Mouse (Mus musculus) intestine, embryonic 16.5 days (tissue): ENCODE results near the gene Lrrc17. TPM values are rescaled to one million over a fixed set of nuclear protein-coding genes. Genes with fewer than 3 reads are reported as not detected.

Experiments
- ATAC-seq: fragments of 200-750 bp; cut with Nextera tagmentation; 2 replicates; pipeline ENCODE4 v1.8.0; 2017; ENCODE audit warnings: moderate TSS enrichment, moderate library complexity
- H3K27ac ChIP-seq: fragments of 300-500 bp; sonication (generic); 2 replicates; pipeline ENCODE4 v1.5.1; 2014; ENCODE audit warnings: mild to moderate bottlenecking, low read length
- H3K27me3 ChIP-seq: fragments of 300-500 bp; sonication (generic); replicated peaks from 2 replicates; pipeline ENCODE4 v1.6.1; 2014; ENCODE audit warnings: low read length, control low read depth, mixed read lengths; ENCODE audit not compliant: control insufficient read depth, insufficient read depth
- H3K36me3 ChIP-seq: fragments of 300-500 bp; sonication (generic); 2 replicates; pipeline ENCODE4 v1.6.1; 2014; ENCODE audit warnings: low read length, control low read depth; ENCODE audit not compliant: control insufficient read depth, insufficient read depth
- H3K4me1 ChIP-seq: fragments of 300-500 bp; sonication (generic); 2 replicates; pipeline ENCODE4 v1.6.1; 2014; ENCODE audit warnings: low read length, control low read depth, mixed read lengths; ENCODE audit not compliant: control insufficient read depth, insufficient read depth
- H3K4me2 ChIP-seq: fragments of 300-500 bp; sonication (generic); 2 replicates; pipeline ENCODE4 v1.6.1; 2014; ENCODE audit warnings: low read depth, low read length, control low read depth
- H3K4me3 ChIP-seq: fragments of 300-500 bp; sonication (generic); 2 replicates; pipeline ENCODE4 v1.5.1; 2014; ENCODE audit warnings: mild to moderate bottlenecking, low read length
- H3K9ac ChIP-seq: fragments of 300-500 bp; sonication (generic); 2 replicates; pipeline ENCODE4 v1.6.1; 2014; ENCODE audit warnings: low read depth, low read length
- H3K9me3 ChIP-seq: fragments of 300-500 bp; sonication (generic); 2 replicates; pipeline ENCODE4 v1.6.1; 2016; ENCODE audit warnings: low read length, control low read depth; ENCODE audit not compliant: control insufficient read depth
- WGBS: fragments of 180-500 bp; shearing (Covaris S2); extraction: QIAGEN DNeasy Blood & Tissue Kit; methylation state at CpG from one replicate; pipeline ENCODE4 v1.1.7; 2014; 5-methylcytosine and 5-hydroxymethylcytosine counted together
- polyA plus RNA-seq: library from polyadenylated mRNA; unstranded; fragments of >200 nt; fragmentation: Nextera tagmentation; extraction: Ambion mirVana; gene quantifications from 2 replicates; pipeline ENCODE4 v1.2.1, GENCODE M21; 2015

Lrrc17 gene
- polyA plus RNA-seq, 1 experiment from 2014 or later = 38.0 TPM

- ATAC-seq = no peak
These were observed 10.3 kb downstream of the Lrrc17 start for GRCm38 (mm10) chr5:21553685-21554084.

DNA sequence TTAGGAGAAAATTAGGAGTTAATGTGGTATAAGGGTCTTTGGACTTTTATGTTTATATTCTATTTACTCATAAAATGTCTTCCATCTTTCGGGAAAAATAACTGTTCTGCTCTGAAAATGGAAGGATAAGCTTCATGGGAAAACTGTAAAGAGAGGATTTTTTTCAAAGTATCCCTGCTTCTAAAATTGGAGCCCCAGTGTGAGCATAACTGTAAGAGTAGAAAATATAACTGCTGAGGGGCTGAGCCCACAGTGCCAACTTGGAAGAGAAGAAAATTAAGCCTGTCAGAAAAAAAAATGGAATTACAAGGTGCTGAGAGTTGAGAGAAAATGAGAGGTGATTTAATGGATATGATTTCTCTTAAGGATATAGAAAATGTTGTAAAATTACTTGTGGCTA is 11.4 kb downstream of the Lrrc17 start:
- H3K9ac ChIP-seq = no peak overlapping the region
- no peak for ATAC-seq
- no peaks in the 10 kb centered on the region for H3K36me3 ChIP-seq
- no peaks in the 10 kb centered on the region for H3K9me3 ChIP-seq
- no peak overlapping the region for H3K4me2 ChIP-seq
- no peaks in the 10 kb centered on the region for H3K4me1 ChIP-seq
- H3K27ac ChIP-seq = no peak overlapping the region
- 79% methylated on average over 1 of the region's 1 CpGs for WGBS
- no peak overlapping the region for H3K4me3 ChIP-seq
- H3K27me3 ChIP-seq = no peaks in the 10 kb centered on the region

More at GRCm38 (mm10) chr5:21553685-21554084, 10.3 kb downstream of the Lrrc17 start:
- Histone ChIP-seq H3K9ac (no peak overlapping the region), H3K4me1 (no peaks in the 10 kb centered on the region), H3K36me3 (no peaks in the 10 kb centered on the region), H3K4me2 (no peak overlapping the region), H3K27ac (no peak overlapping the region), H3K27me3 (no peaks in the 10 kb centered on the region), H3K4me3 (no peak overlapping the region), H3K9me3 (no peaks in the 10 kb centered on the region)
- 89% methylated on average over 4 of the region's 4 CpGs for WGBS

GRCm38 (mm10) chr5:21556502-21556901 is 13.1 kb downstream of the Lrrc17 start:
- H3K36me3 ChIP-seq = no peaks in the 10 kb centered on the region
- H3K27me3 ChIP-seq = no peaks in the 10 kb centered on the region
- no peak overlapping the region for H3K4me2 ChIP-seq
- H3K27ac ChIP-seq = no peak overlapping the region
- H3K4me1 ChIP-seq = no peaks in the 10 kb centered on the region
- H3K9ac ChIP-seq = no peak overlapping the region
- no peak overlapping the region for H3K4me3 ChIP-seq
- 58% methylated on average over 3 of the region's 3 CpGs for WGBS
- no peaks in the 10 kb centered on the region for H3K9me3 ChIP-seq
- no peak for ATAC-seq

GRCm38 (mm10) chr5:21563936-21564335 is 20.6 kb downstream of the Lrrc17 start:
- Histone ChIP-seq H3K9ac (no peak overlapping the region), H3K27ac (no peak overlapping the region), H3K4me1 (no peaks in the 10 kb centered on the region)

GRCm38 (mm10) chr5:21565392-21566065 is 22.2 kb downstream of the Lrrc17 start:
- Histone ChIP-seq H3K9me3 (no peaks in the 10 kb centered on the region), H3K4me2 (no peak overlapping the region), H3K9ac (no peak overlapping the region), H3K27me3 (no peaks in the 10 kb centered on the region), H3K4me1 (no peaks in the 10 kb centered on the region), H3K4me3 (no peak overlapping the region), H3K36me3 (no peaks in the 10 kb centered on the region), H3K27ac (no peak overlapping the region)
- ATAC-seq = no peak
- WGBS = 91% methylated on average over 9 of the region's 9 CpGs

More at GRCm38 (mm10) chr5:21563936-21564335, 20.6 kb downstream of the Lrrc17 start:
- WGBS = 83% methylated on average over 2 of the region's 2 CpGs
- H3K9me3 ChIP-seq = no peaks in the 10 kb centered on the region
- no peak for ATAC-seq
- no peak overlapping the region for H3K4me3 ChIP-seq
- no peak overlapping the region for H3K4me2 ChIP-seq
- H3K27me3 ChIP-seq = no peaks in the 10 kb centered on the region
- H3K36me3 ChIP-seq = no peaks in the 10 kb centered on the region

DNA sequence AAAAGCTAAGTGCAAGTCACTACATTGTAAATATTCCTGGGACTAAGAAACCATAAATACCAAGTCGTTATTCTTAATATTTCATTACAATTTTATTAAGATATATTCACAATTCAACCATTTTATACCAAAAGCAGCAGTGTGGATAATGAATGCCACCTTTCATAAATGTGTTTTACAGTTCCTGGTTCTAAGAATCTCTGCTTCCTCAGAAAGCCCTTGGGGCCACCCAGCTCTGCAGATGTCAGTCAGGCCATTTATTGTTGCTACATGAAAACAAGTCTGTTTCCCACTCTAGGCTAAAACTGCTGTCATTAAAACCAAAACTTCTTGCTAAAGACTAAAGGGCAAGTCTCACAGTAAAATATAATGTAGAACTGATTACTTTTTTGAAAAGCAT is 24.4 kb downstream of the Lrrc17 start:
- Histone ChIP-seq H3K36me3 (no peaks in the 10 kb centered on the region), H3K4me1 (no peaks in the 10 kb centered on the region), H3K27ac (no peak overlapping the region), H3K4me2 (no peak overlapping the region), H3K9ac (no peak overlapping the region), H3K9me3 (no peaks in the 10 kb centered on the region), H3K4me3 (no peak overlapping the region), H3K27me3 (no peaks in the 10 kb centered on the region)
- no peak for ATAC-seq
- WGBS = 83% methylated on average over 1 of the region's 1 CpGs

- WGBS = 62% methylated on average over 3 of the region's 3 CpGs
- Histone ChIP-seq H3K9me3 (no peaks in the 10 kb centered on the region), H3K9ac (no peak overlapping the region), H3K36me3 (no peaks in the 10 kb centered on the region), H3K27me3 (no peaks in the 10 kb centered on the region), H3K4me2 (no peak overlapping the region), H3K27ac (no peak overlapping the region), H3K4me3 (no peak overlapping the region), H3K4me1 (no peaks in the 10 kb centered on the region)
- ATAC-seq = no peak
These were observed 29.5 kb downstream of the Lrrc17 start for GRCm38 (mm10) chr5:21572764-21573416.

GRCm38 (mm10) chr5:21574386-21575209 is 31.2 kb downstream of the Lrrc17 start:
- no peak overlapping the region for H3K4me3 ChIP-seq
- H3K36me3 ChIP-seq = no peaks in the 10 kb centered on the region
- no peak overlapping the region for H3K27ac ChIP-seq
- H3K4me1 ChIP-seq = no peaks in the 10 kb centered on the region
- WGBS = 63% methylated on average over 21 of the region's 21 CpGs
- H3K9me3 ChIP-seq = no peaks in the 10 kb centered on the region
- no peak overlapping the region for H3K9ac ChIP-seq
- no peak for ATAC-seq
- no peak overlapping the region for H3K4me2 ChIP-seq
- H3K27me3 ChIP-seq = no peaks in the 10 kb centered on the region

- no peaks in the 10 kb centered on the region for H3K36me3 ChIP-seq
- no peak overlapping the region for H3K4me2 ChIP-seq
- 80% methylated on average over 13 of the region's 13 CpGs for WGBS
- H3K27ac ChIP-seq = no peak overlapping the region
- no peak overlapping the region for H3K9ac ChIP-seq
- ATAC-seq = no peak
- no peaks in the 10 kb centered on the region for H3K27me3 ChIP-seq
- H3K4me3 ChIP-seq = no peak overlapping the region
- no peaks in the 10 kb centered on the region for H3K4me1 ChIP-seq
- no peaks in the 10 kb centered on the region for H3K9me3 ChIP-seq
These were observed 31.8 kb downstream of the Lrrc17 start for GRCm38 (mm10) chr5:21575210-21575550.
